Mouse (Mus musculus) kidney, embryonic 16.5 days (tissue): ENCODE data around the gene Slc39a10. TPM values are rescaled to one million over a fixed set of nuclear protein-coding genes. Genes with fewer than 3 reads are reported as not detected.

Experiments used
- ATAC-seq: fragments of 200-750 bp; cut with Nextera tagmentation; 2 replicates; pipeline ENCODE4 v1.8.0; 2017; ENCODE audit warnings: moderate TSS enrichment; ENCODE audit not compliant: low FRiP score, low TSS enrichment
- H3K27ac ChIP-seq: fragments of 300-500 bp; sonication (generic); 2 replicates; pipeline ENCODE4 v1.5.1; 2014; ENCODE audit warnings: low read length
- H3K27me3 ChIP-seq: fragments of 300-500 bp; sonication (generic); 2 replicates; pipeline ENCODE4 v1.6.1; 2014; ENCODE audit warnings: low read length, control low read depth, mixed read lengths; ENCODE audit not compliant: insufficient read depth
- H3K36me3 ChIP-seq: fragments of 300-500 bp; sonication (generic); 2 replicates; pipeline ENCODE4 v1.6.1; 2014; ENCODE audit warnings: low read length, control low read depth, mixed read lengths; ENCODE audit not compliant: insufficient read depth
- H3K4me1 ChIP-seq: fragments of 300-500 bp; sonication (generic); 2 replicates; pipeline ENCODE4 v1.6.1; 2014; ENCODE audit warnings: low read length, control low read depth, mixed read lengths; ENCODE audit not compliant: insufficient read depth
- H3K4me2 ChIP-seq: fragments of 300-500 bp; sonication (generic); replicated peaks from 2 replicates; pipeline ENCODE4 v1.6.1; 2014; ENCODE audit warnings: low read depth, low read length
- H3K4me3 ChIP-seq: fragments of 300-500 bp; sonication (generic); 2 replicates; pipeline ENCODE4 v1.5.1; 2014; ENCODE audit warnings: mild to moderate bottlenecking, low read length
- H3K9ac ChIP-seq: fragments of 300-500 bp; sonication (generic); replicated peaks from 2 replicates; pipeline ENCODE4 v1.6.1; 2014; ENCODE audit warnings: low read length
- H3K9me3 ChIP-seq: fragments of 300-500 bp; sonication (generic); 2 replicates; pipeline ENCODE4 v1.6.1; 2016; ENCODE audit warnings: low read length, control low read depth
- WGBS: fragments of 180-500 bp; shearing (Covaris S2); extraction: QIAGEN DNeasy Blood & Tissue Kit; methylation state at CpG from one replicate; pipeline ENCODE4 v1.1.7; 2014; 5-methylcytosine and 5-hydroxymethylcytosine counted together
- polyA plus RNA-seq: library from polyadenylated mRNA; unstranded; fragments of >200 nt; fragmentation: Nextera tagmentation; extraction: Ambion mirVana; gene quantifications from 2 replicates; pipeline ENCODE4 v1.2.1, GENCODE M21; 2015

Gene Slc39a10
- polyA plus RNA-seq, 1 experiment from 2014 or later, result 39.6 TPM

DNA sequence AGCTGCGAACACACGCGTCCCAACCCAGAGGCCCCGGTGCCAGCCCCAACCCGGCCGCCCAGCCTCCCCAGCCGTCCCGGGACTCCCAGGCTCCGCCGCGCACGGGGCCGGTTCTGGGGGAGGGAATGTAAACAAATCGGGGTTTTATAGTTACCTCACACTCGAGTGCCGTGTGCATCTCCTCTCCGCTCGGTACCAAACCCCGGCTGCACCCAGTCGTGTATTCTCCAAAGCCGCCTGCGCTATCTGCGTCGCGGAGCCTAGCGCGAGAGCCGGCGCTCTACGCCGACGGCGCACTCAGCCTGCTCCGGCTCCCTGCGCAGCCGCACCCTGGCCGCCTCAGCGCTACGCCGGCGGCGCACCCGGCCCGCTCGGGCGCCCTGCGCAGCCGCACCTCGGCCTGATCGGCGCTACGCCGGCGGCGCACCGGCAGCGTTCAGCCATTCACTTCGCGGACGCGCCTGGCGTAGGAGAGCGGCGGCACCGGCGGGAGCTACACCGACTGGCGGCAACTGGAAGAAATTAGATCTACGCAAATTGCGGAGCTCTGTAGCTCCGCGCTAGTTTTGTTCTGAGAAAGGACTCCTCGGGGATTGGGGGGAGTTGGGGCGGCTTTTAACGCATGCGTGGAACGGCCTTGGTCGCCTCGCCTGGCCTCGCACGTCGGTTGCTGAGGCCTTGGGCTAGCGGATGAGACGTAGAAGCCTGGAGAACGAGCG, 39.2 kb downstream of the Slc39a10 start:
- Histone ChIP-seq H3K36me3 (no peaks in the 10 kb centered on the region), H3K27me3 (no peaks in the 10 kb centered on the region), H3K9me3 (no peaks in the 10 kb centered on the region), H3K27ac (peak overlapping the region; percentile 100), H3K4me3 (peak overlapping the region; percentile 92), H3K4me2 (peak overlapping the region; percentile 75), H3K9ac (peak overlapping the region; percentile 100), H3K4me1 (peaks cover 22% of the 10 kb centered on the region)
- ATAC-seq, result peak; percentile 97
- WGBS, result under 1% methylated on average over 81 of the region's 86 CpGs

GRCm38 (mm10) chr1:46852600-46853272, 39.9 kb downstream of the Slc39a10 start:
- WGBS, result under 1% methylated on average over 58 of the region's 75 CpGs
- Histone ChIP-seq H3K36me3 (no peaks in the 10 kb centered on the region), H3K4me1 (peaks cover 22% of the 10 kb centered on the region), H3K27ac (peak overlapping the region; percentile 100), H3K9me3 (no peaks in the 10 kb centered on the region), H3K4me2 (peak overlapping the region; percentile 75), H3K27me3 (no peaks in the 10 kb centered on the region), H3K4me3 (peak overlapping the region; percentile 92), H3K9ac (peak overlapping the region; percentile 100)
- peak; percentile 60 for ATAC-seq

- no peak for ATAC-seq
- Histone ChIP-seq H3K4me2 (peak overlapping the region; percentile 75), H3K9ac (peak overlapping the region; percentile 100), H3K4me3 (peak overlapping the region; percentile 92), H3K9me3 (no peaks in the 10 kb centered on the region), H3K36me3 (no peaks in the 10 kb centered on the region), H3K27ac (peak overlapping the region; percentile 100), H3K27me3 (no peaks in the 10 kb centered on the region), H3K4me1 (peaks cover 22% of the 10 kb centered on the region)
- 1% methylated on average over 4 of the region's 4 CpGs for WGBS
Measured at GRCm38 (mm10) chr1:46852216-46852599, 40.4 kb downstream of the Slc39a10 start.

- no peaks in the 10 kb centered on the region for H3K36me3 ChIP-seq
- peak overlapping the region; percentile 46; the same call in 1 of the 2 replicates for H3K27ac ChIP-seq
- peaks cover 22% of the 10 kb centered on the region for H3K4me1 ChIP-seq
- H3K9ac ChIP-seq, result peak overlapping the region; percentile 44; the same call in 1 of the 2 replicates
- 47% methylated on average over 4 of the region's 4 CpGs for WGBS
- peak overlapping the region; percentile 75 for H3K4me2 ChIP-seq
- no peaks in the 10 kb centered on the region for H3K27me3 ChIP-seq
- no peaks in the 10 kb centered on the region for H3K9me3 ChIP-seq
- H3K4me3 ChIP-seq, result peak overlapping the region; percentile 32
- ATAC-seq, result no peak
Measured at GRCm38 (mm10) chr1:46851586-46851985, 41.1 kb downstream of the Slc39a10 start.

DNA sequence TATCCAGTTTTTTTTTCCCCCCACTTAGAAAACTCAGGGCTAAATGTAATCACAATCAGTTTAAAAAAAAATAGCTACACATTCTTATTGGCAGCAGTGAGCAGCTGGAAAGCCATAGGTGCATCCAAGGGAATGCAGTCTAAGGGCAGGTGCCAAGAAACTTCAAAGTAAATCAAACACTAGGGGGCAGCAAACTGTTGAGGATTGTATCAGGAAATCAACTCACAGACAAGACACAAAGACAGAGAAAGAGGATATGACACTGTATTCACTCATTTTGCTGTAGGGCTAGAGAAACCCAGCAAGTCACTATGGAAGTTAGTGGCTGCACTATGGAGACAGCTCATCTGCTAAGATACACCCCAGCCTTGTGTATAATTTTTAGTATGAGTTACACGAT, 42.9 kb downstream of the Slc39a10 start:
- no peak overlapping the region for H3K4me2 ChIP-seq
- WGBS, result 62% methylated on average over 1 of the region's 1 CpGs
- no peak overlapping the region for H3K27ac ChIP-seq
- no peak for ATAC-seq
- H3K4me3 ChIP-seq, result no peak overlapping the region
- peaks cover 20% of the 10 kb centered on the region for H3K4me1 ChIP-seq
- no peaks in the 10 kb centered on the region for H3K9me3 ChIP-seq
- no peaks in the 10 kb centered on the region for H3K36me3 ChIP-seq
- no peak overlapping the region for H3K9ac ChIP-seq
- no peaks in the 10 kb centered on the region for H3K27me3 ChIP-seq

DNA sequence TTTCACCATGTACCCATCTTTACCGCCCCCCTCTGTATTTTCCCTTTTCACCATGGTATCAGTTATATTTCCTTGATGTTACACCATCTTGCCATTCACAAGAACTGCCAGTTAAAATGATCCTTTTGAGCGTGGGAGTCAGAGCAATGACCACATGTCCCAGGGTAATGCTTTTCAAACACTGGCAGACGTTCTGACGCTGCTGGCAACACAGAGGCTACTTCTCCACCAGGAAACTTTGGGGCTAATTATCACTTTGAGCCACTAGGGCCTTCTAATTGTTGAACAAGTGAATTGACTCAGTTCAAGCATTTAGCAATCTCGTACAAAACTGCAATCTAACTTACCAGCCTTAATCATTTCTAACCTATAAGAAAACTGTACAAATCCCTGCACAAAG, 47.4 kb downstream of the Slc39a10 start:
- no peak for ATAC-seq
- 45% methylated on average over 5 of the region's 5 CpGs for WGBS

GRCm38 (mm10) chr1:46844281-46844680, 48.4 kb downstream of the Slc39a10 start:
- WGBS, result 66% methylated on average over 2 of the region's 2 CpGs
- no peaks in the 10 kb centered on the region for H3K36me3 ChIP-seq
- H3K27ac ChIP-seq, result no peak overlapping the region
- peak; percentile 42; the same call in 1 of the 2 replicates for ATAC-seq
- H3K4me3 ChIP-seq, result no peak overlapping the region
- no peak overlapping the region for H3K4me2 ChIP-seq
- H3K4me1 ChIP-seq, result 0 out of 2 replicates have a peak, but pooled peaks cover 3% of the 10 kb centered on the region
- H3K9ac ChIP-seq, result no peak overlapping the region
- no peaks in the 10 kb centered on the region for H3K27me3 ChIP-seq
- H3K9me3 ChIP-seq, result no peaks in the 10 kb centered on the region

More for the DNA sequence above, 47.4 kb downstream of the Slc39a10 start:
- H3K27me3 ChIP-seq, result no peaks in the 10 kb centered on the region
- no peak overlapping the region for H3K9ac ChIP-seq
- no peaks in the 10 kb centered on the region for H3K36me3 ChIP-seq
- H3K27ac ChIP-seq, result no peak overlapping the region
- no peak overlapping the region for H3K4me3 ChIP-seq
- 0 out of 2 replicates have a peak, but pooled peaks cover 8% of the 10 kb centered on the region for H3K4me1 ChIP-seq
- H3K4me2 ChIP-seq, result no peak overlapping the region
- no peaks in the 10 kb centered on the region for H3K9me3 ChIP-seq

DNA sequence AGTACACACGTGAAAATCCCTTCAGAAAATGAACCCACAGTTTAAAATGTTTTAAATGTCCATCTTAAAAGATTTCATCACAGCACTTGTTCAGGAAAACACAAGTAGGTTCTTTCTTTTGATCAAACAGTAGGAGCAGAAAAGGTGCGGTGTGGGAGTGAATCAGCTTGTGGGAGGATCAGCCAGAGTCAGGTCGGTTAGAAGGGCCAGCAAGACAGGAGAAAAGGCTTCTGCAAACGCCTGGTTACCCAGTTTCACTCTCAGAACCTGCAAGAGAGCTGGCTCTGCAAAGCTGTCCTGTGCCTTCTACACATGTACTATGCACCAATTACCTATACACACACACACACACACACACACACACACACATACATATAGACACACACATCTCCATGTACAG, 49.2 kb downstream of the Slc39a10 start:
- no peak overlapping the region for H3K9ac ChIP-seq
- no peak overlapping the region for H3K4me2 ChIP-seq
- H3K36me3 ChIP-seq, result no peaks in the 10 kb centered on the region
- no peak overlapping the region for H3K4me3 ChIP-seq
- H3K27me3 ChIP-seq, result no peaks in the 10 kb centered on the region
- H3K4me1 ChIP-seq, result 0 out of 2 replicates have a peak, but pooled peaks cover 3% of the 10 kb centered on the region
- H3K27ac ChIP-seq, result no peak overlapping the region
- H3K9me3 ChIP-seq, result no peaks in the 10 kb centered on the region
- no peak for ATAC-seq
- WGBS, result 38% methylated on average over 4 of the region's 4 CpGs

DNA sequence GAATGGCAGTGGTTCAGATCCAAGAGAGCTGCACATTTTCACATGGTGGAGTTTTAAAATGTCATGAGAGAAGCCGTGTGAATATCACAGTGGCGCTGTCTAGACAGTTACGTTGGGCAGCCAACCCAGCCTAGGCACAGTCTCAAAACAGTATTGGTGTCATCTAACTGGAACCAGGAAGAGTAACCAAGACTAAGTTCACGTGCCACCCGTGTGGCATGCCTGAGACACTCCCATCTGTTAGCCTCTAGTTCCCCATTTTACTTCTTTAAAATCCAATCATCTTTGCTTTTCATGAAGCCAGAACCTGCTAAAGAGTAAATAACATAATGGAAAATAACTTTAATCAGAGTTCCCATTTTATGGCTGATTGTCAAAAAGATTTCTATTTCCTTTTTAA, 60.7 kb downstream of the Slc39a10 start:
- peaks cover 19% of the 10 kb centered on the region for H3K36me3 ChIP-seq
- H3K4me1 ChIP-seq, result no peaks in the 10 kb centered on the region
- no peak for ATAC-seq
- 94% methylated on average over 5 of the region's 5 CpGs for WGBS
- no peak overlapping the region for H3K27ac ChIP-seq
- H3K4me2 ChIP-seq, result no peak overlapping the region
- H3K9me3 ChIP-seq, result no peaks in the 10 kb centered on the region
- H3K9ac ChIP-seq, result no peak overlapping the region
- H3K27me3 ChIP-seq, result no peaks in the 10 kb centered on the region
- H3K4me3 ChIP-seq, result no peak overlapping the region
